Mouse (Mus musculus) stomach, embryonic 16.5 days (tissue): Measurements from ENCODE around the gene Rac2. TPM values are rescaled to one million over a fixed set of nuclear protein-coding genes. Genes with fewer than 3 reads are reported as not detected.

Experiments used
- ATAC-seq: fragments of 200-750 bp; cut with Nextera tagmentation; 2 replicates; pipeline ENCODE4 v1.8.0; 2017; ENCODE audit warnings: moderate number of reproducible peaks, moderate TSS enrichment; ENCODE audit not compliant: insufficient read depth, low FRiP score
- H3K27ac ChIP-seq: fragments of 300-500 bp; sonication (generic); 2 replicates; pipeline ENCODE4 v1.5.1; 2014; ENCODE audit warnings: low read length
- H3K27me3 ChIP-seq: fragments of 300-500 bp; sonication (generic); 2 replicates; pipeline ENCODE4 v1.6.1; 2014; ENCODE audit warnings: low read length, control low read depth, mixed read lengths; ENCODE audit not compliant: control insufficient read depth, insufficient read depth
- H3K36me3 ChIP-seq: fragments of 300-500 bp; sonication (generic); 2 replicates; pipeline ENCODE4 v1.6.1; 2014; ENCODE audit warnings: low read length; ENCODE audit not compliant: control insufficient read depth, insufficient read depth
- H3K4me1 ChIP-seq: fragments of 300-500 bp; sonication (generic); 2 replicates; pipeline ENCODE4 v1.6.1; 2014; ENCODE audit warnings: low read length, control low read depth, mixed read lengths; ENCODE audit not compliant: control insufficient read depth, insufficient read depth
- H3K4me2 ChIP-seq: fragments of 300-500 bp; sonication (generic); 2 replicates; pipeline ENCODE4 v1.6.1; 2014; ENCODE audit warnings: low read depth, low read length, mixed read lengths
- H3K4me3 ChIP-seq: fragments of 300-500 bp; sonication (generic); replicated peaks from 2 replicates; pipeline ENCODE4 v1.5.1; 2014; ENCODE audit warnings: mild to moderate bottlenecking, low read length
- H3K9ac ChIP-seq: fragments of 300-500 bp; sonication (generic); 2 replicates; pipeline ENCODE4 v1.6.1; 2014; ENCODE audit warnings: low read length
- H3K9me3 ChIP-seq: fragments of 300-500 bp; sonication (generic); replicated peaks from 2 replicates; pipeline ENCODE4 v1.6.1; 2016; ENCODE audit warnings: low read length, control low read depth; ENCODE audit not compliant: control insufficient read depth
- WGBS: fragments of 180-500 bp; shearing (Covaris S2); extraction: QIAGEN DNeasy Blood & Tissue Kit; methylation state at CpG from one replicate; pipeline ENCODE4 v1.1.7; 2014; 5-methylcytosine and 5-hydroxymethylcytosine counted together
- polyA plus RNA-seq: library from polyadenylated mRNA; unstranded; fragments of >200 nt; fragmentation: Nextera tagmentation; extraction: Ambion mirVana; gene quantifications from 2 replicates; pipeline ENCODE4 v1.2.1, GENCODE M21; 2015

Gene Rac2
- polyA plus RNA-seq, 1 experiment from 2014 or later = 26.2 TPM

DNA sequence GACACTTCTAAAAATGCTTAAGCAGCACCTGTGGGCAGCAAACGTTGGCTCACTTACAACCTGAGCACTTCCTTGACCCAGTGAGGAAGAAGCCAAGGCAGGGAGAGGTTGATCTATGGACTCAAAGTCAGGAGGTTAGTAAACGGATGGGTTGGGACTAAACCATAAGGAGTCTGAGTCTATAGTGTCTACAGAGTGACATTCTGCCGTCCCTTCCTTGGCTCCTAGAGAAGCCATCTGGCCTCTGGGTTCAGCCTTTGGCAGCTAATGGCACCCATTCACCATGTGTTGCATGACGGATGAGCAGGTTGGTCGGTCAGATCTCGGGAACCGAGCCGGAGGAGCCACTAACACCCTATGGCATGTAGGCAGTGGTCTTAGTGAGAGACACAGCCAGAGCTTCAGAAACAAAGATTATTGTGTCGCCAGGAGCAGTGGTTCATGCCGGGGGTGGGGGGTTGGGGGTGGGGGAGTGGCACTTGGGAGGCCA lies 39.2 kb downstream of the Rac2 start:
- Histone ChIP-seq H3K36me3 (no peaks in the 10 kb centered on the region), H3K4me2 (no peak overlapping the region), H3K4me3 (no peak overlapping the region), H3K9ac (peak overlapping the region; percentile 39), H3K27me3 (no peaks in the 10 kb centered on the region), H3K27ac (peak overlapping the region; percentile 95), H3K9me3 (no peaks in the 10 kb centered on the region), H3K4me1 (peaks cover 40% of the 10 kb centered on the region)
- WGBS = 67% methylated on average over 10 of the region's 10 CpGs
- no peak for ATAC-seq

GRCm38 (mm10) chr15:78532566-78533345 lies 39.8 kb downstream of the Rac2 start:
- H3K27me3 ChIP-seq = no peaks in the 10 kb centered on the region
- H3K9me3 ChIP-seq = no peaks in the 10 kb centered on the region
- H3K36me3 ChIP-seq = no peaks in the 10 kb centered on the region
- peak; percentile 22 for ATAC-seq
- no peak overlapping the region for H3K4me3 ChIP-seq
- 55% methylated on average over 10 of the region's 10 CpGs for WGBS
- H3K4me1 ChIP-seq = peaks cover 40% of the 10 kb centered on the region
- peak overlapping the region; percentile 55 for H3K9ac ChIP-seq
- H3K4me2 ChIP-seq = peak overlapping the region; percentile 56
- peak overlapping the region; percentile 95 for H3K27ac ChIP-seq

GRCm38 (mm10) chr15:78531901-78532469 lies 40.6 kb downstream of the Rac2 start:
- peak; percentile 84 for ATAC-seq
- no peaks in the 10 kb centered on the region for H3K9me3 ChIP-seq
- WGBS = under 1% methylated on average over 25 of the region's 25 CpGs

DNA sequence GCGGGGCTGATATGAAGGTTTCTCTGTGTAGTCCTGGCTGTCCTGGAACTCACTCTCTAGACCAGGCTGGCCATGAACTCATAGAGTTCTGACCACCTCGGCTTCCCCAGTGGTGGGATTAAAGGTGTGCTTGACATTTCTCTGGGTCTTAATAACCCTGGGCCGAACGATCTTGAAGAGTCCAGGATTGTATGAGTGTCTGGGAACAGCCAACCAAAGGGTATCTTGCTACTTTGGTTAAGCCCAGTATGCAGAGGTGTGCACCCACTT lies 41.2 kb downstream of the Rac2 start:
- H3K27me3 ChIP-seq = no peaks in the 10 kb centered on the region
- H3K4me2 ChIP-seq = peak overlapping the region; percentile 56
- 56% methylated on average over 4 of the region's 4 CpGs for WGBS
- peak overlapping the region; percentile 67 for H3K9ac ChIP-seq
- H3K36me3 ChIP-seq = no peaks in the 10 kb centered on the region
- no peak for ATAC-seq
- peak overlapping the region; percentile 37 for H3K4me3 ChIP-seq
- H3K27ac ChIP-seq = peak overlapping the region; percentile 95
- peaks cover 40% of the 10 kb centered on the region for H3K4me1 ChIP-seq
- H3K9me3 ChIP-seq = no peaks in the 10 kb centered on the region

More at GRCm38 (mm10) chr15:78531901-78532469, 40.6 kb downstream of the Rac2 start:
- Histone ChIP-seq H3K4me2 (peak overlapping the region; percentile 56), H3K4me1 (peaks cover 40% of the 10 kb centered on the region), H3K36me3 (no peaks in the 10 kb centered on the region), H3K4me3 (peak overlapping the region; percentile 37), H3K9ac (peak overlapping the region; percentile 67), H3K27ac (peak overlapping the region; percentile 95), H3K27me3 (no peaks in the 10 kb centered on the region)

- Histone ChIP-seq H3K27ac (peak within 1 kb of the TSS; percentile 95), H3K4me3 (peak within 1 kb of the TSS; percentile 37), H3K4me1 (peaks cover 40% of the 10 kb centered on the region), H3K4me2 (peak within 1 kb of the TSS; percentile 56), H3K9me3 (no peaks in the 10 kb centered on the region), H3K27me3 (no peaks in the 10 kb centered on the region), H3K9ac (peak within 1 kb of the TSS; percentile 67), H3K36me3 (no peaks in the 10 kb centered on the region)
- no peak for ATAC-seq
- WGBS = 65% methylated on average over 17 of the region's 17 CpGs
Observed at GRCm38 (mm10) chr15:78530671-78531450, 41.7 kb downstream of the Rac2 start, which contains the start of gene C1qtnf6. Gene C1qtnf6, minus strand, starts transcription at chr15:78531416.

DNA sequence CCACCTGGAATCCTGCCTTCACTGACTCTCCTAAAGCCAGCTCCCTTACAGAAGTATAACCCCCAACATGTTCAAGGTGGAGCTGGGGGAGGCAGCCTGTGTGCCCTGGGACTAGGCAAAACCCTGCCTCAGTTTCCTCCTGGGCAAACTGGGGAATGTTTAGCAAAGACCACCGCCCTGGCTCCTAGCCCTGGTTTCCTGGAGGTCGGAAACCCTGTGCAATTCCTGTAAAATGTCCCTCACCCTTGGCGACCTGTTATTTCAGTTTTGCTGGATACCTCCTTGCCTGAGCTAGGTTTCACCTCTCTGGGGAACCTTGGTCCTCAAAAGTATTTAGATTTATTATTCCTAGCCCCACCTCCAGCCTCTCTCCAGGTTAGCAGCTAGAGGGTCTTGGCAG lies 42.4 kb downstream of the Rac2 start:
- Histone ChIP-seq H3K27me3 (no peaks in the 10 kb centered on the region), H3K4me2 (peak overlapping the region; percentile 69; the same call in 1 of the 2 replicates), H3K9ac (peak overlapping the region; percentile 67), H3K4me3 (no peak overlapping the region), H3K4me1 (peaks cover 40% of the 10 kb centered on the region), H3K9me3 (no peaks in the 10 kb centered on the region), H3K36me3 (no peaks in the 10 kb centered on the region), H3K27ac (peak overlapping the region; percentile 95)
- 71% methylated on average over 3 of the region's 3 CpGs for WGBS
- no peak for ATAC-seq

DNA sequence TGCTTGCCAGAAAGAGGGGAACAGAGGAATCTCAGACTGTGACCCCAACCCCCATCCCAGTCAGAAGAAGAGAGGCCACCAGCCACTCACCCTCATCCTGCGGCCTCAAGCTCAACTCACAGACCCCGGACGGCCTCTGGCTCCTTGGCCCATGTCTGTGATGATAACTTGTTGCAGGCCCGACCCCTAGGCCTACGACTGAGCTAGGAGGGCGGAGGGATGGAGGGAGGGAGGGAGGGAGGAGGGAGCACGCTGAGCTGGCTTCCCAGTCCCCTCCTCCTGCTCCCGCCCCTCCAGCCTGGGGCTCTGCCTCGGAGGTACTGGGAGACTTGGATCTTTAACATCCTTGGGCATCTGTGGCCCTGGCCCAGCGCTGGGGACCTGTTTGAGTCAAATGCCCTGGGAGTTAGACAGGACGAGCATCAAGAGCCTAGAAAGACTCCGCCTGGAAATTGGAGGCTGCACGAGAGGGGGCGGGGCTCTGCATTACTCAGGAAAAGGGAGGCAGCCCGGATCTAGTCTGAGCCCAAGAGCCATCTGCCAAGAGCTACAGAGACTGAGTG lies 43.1 kb downstream of the Rac2 start:
- peak; percentile 71; the same call in 1 of the 2 replicates for ATAC-seq
- Histone ChIP-seq H3K4me3 (peak overlapping the region; percentile 48), H3K9me3 (no peaks in the 10 kb centered on the region), H3K36me3 (no peaks in the 10 kb centered on the region), H3K9ac (peak overlapping the region; percentile 67), H3K4me2 (peak overlapping the region; percentile 69), H3K27ac (peak overlapping the region; percentile 86), H3K4me1 (peaks cover 40% of the 10 kb centered on the region), H3K27me3 (no peaks in the 10 kb centered on the region)
- 2% methylated on average over 15 of the region's 15 CpGs for WGBS

GRCm38 (mm10) chr15:78528726-78529411 lies 43.7 kb downstream of the Rac2 start:
- Histone ChIP-seq H3K36me3 (no peaks in the 10 kb centered on the region), H3K4me3 (peak overlapping the region; percentile 48), H3K4me2 (peak overlapping the region; percentile 69), H3K4me1 (peaks cover 40% of the 10 kb centered on the region), H3K9me3 (no peaks in the 10 kb centered on the region), H3K27me3 (no peaks in the 10 kb centered on the region), H3K9ac (peak overlapping the region; percentile 67), H3K27ac (peak overlapping the region; percentile 86)
- peak; percentile 4; the same call in 1 of the 2 replicates for ATAC-seq
- 30% methylated on average over 11 of the region's 11 CpGs for WGBS
